Mouse (Mus musculus) C2C12 (cell line): ENCODE data around the gene Slc22a5. TPM values are rescaled to one million over a fixed set of nuclear protein-coding genes. Genes with fewer than 3 reads are reported as not detected.
A peak's percentile ranks its signal among the peaks of the same experiment; 100 is the strongest.

Experiments
- H3K27me3 ChIP-seq: one replicate; pipeline ENCODE4 v1.6.1; 2011; ENCODE audit not compliant: control insufficient read depth, insufficient read depth, insufficient read length
- H3K36me3 ChIP-seq: one replicate; pipeline ENCODE4 v1.6.1; 2011; ENCODE audit not compliant: control insufficient read depth, insufficient read depth
- H3K4me3 ChIP-seq: one replicate; pipeline ENCODE4 v1.5.1; 2011; ENCODE audit warnings: mild to moderate bottlenecking, control low read depth; ENCODE audit not compliant: poor library complexity, insufficient read depth, severe bottlenecking
- H3K79me2 ChIP-seq: one replicate; pipeline ENCODE4 v1.6.1; 2011; ENCODE audit not compliant: control insufficient read depth, insufficient read depth
- H3K79me3 ChIP-seq: one replicate; pipeline ENCODE4 v1.6.1; 2011; ENCODE audit warnings: low read depth, control low read depth
- H3ac ChIP-seq: one replicate; pipeline ENCODE3; 2011; ENCODE audit warnings: low read depth; ENCODE audit not compliant: control insufficient read depth, insufficient read length
- CEBPB ChIP-seq: IDR thresholded peaks from one replicate; pipeline ENCODE4 v1.6.1; 2011; ENCODE audit warnings: low read depth, mild to moderate bottlenecking, control low read depth, moderate library complexity
- CTCF ChIP-seq: IDR thresholded peaks from one replicate; pipeline ENCODE4 v1.5.1; 2011; ENCODE audit not compliant: control insufficient read depth, insufficient read depth, insufficient read length
- FOSL1 ChIP-seq: IDR thresholded peaks from one replicate; pipeline ENCODE4 v1.8.0; 2011; ENCODE audit warnings: mild to moderate bottlenecking, low read length; ENCODE audit not compliant: poor library complexity, insufficient read depth, severe bottlenecking
- MAX ChIP-seq: IDR thresholded peaks from one replicate; pipeline ENCODE4 v1.6.1; 2011; ENCODE audit warnings: mild to moderate bottlenecking, control low read depth
- MYOD1 ChIP-seq: IDR thresholded peaks from one replicate; pipeline ENCODE4 v1.6.1; 2011; ENCODE audit warnings: low read depth; ENCODE audit not compliant: control insufficient read depth, insufficient read length
- MYOG ChIP-seq: IDR thresholded peaks from one replicate; pipeline ENCODE4 v1.6.1; 2011; ENCODE audit not compliant: control insufficient read depth, insufficient read length; ENCODE audit errors: extremely low read depth
- USF1 ChIP-seq: IDR thresholded peaks from one replicate; pipeline ENCODE4 v1.6.1; 2011; ENCODE audit warnings: low read depth, mild to moderate bottlenecking, control low read depth, moderate library complexity
- polyA plus RNA-seq: library from polyadenylated mRNA; unstranded; fragments of >200 nt; fragmentation: generic; extraction: Trizol; gene quantifications from one replicate; pipeline ENCODE4 v1.2.1, GENCODE M21; 2012; ENCODE audit warnings: missing spikeins

Slc22a5 gene
- polyA plus RNA-seq, 1 experiment: 2.9 TPM

GRCm38 (mm10) chr11:53835379-53836010 is 56.0 kb downstream of the Slc22a5 start:
- Histone ChIP-seq H3ac (no peak overlapping the region), H3K79me3 (no peaks in the 10 kb centered on the region), H3K27me3 (no peaks in the 10 kb centered on the region), H3K79me2 (no peaks in the 10 kb centered on the region), H3K36me3 (no peaks in the 10 kb centered on the region), H3K4me3 (no peak overlapping the region)
- TF ChIP-seq FOSL1 (no peak), MAX (no peak), CTCF (no peak), MYOG (no peak), MYOD1 (no peak), USF1 (no peak), CEBPB (no peak)

DNA sequence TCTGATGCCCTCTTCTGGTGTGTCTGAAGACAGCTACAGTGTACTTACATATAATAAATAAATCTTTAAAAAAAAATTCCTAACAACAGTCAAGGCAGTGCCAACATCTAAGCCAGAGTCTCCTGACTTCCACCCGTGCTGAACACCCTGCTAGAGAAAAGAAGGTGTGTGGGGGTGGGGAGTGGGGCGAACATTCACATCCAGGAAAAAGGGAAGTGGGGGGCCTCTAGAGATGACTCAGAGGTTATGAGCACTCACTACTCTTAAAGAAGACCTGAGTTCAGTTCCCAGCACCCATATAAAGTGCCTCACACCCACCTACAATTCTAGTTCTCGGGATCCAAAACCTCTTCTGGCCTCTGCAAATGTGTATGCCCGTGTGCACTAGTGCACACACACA is 66.1 kb downstream of the Slc22a5 start:
- TF ChIP-seq MAX (no peak), CTCF (no peak), MYOG (no peak), CEBPB (no peak), MYOD1 (no peak), USF1 (no peak), FOSL1 (no peak)
- Histone ChIP-seq H3K27me3 (no peaks in the 10 kb centered on the region), H3K79me3 (no peaks in the 10 kb centered on the region), H3K36me3 (no peaks in the 10 kb centered on the region), H3K4me3 (no peak overlapping the region), H3K79me2 (no peaks in the 10 kb centered on the region), H3ac (no peak overlapping the region)

DNA sequence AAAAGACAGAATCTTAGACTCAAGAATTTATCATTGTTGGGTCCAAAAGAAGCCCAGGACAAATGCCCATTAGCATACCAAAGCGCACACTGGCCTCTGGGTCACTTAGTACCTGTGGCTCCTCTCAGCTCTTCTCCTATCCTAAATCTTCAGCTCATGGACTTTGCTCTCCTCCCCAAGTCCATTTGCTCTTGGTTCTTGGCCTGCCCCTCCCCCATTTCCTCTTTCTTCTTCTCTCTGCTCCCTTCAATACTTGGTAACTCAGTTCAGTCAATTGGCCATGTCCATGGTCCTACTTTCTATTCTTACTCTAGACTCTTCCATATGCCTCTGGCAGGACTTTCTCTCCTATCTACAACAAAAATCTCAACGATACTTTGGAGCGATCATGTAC is 69.5 kb downstream of the Slc22a5 start:
- no peak overlapping the region for H3ac ChIP-seq
- H3K79me3 ChIP-seq: no peaks in the 10 kb centered on the region
- H3K4me3 ChIP-seq: no peak overlapping the region
- H3K36me3 ChIP-seq: no peaks in the 10 kb centered on the region
- TF ChIP-seq FOSL1: no peak
- no peak for TF ChIP-seq MAX
- no peak for TF ChIP-seq CTCF
- TF ChIP-seq MYOD1: no peak
- TF ChIP-seq MYOG: no peak
- TF ChIP-seq USF1: no peak
- TF ChIP-seq CEBPB: no peak
- no peaks in the 10 kb centered on the region for H3K79me2 ChIP-seq
- no peaks in the 10 kb centered on the region for H3K27me3 ChIP-seq

DNA sequence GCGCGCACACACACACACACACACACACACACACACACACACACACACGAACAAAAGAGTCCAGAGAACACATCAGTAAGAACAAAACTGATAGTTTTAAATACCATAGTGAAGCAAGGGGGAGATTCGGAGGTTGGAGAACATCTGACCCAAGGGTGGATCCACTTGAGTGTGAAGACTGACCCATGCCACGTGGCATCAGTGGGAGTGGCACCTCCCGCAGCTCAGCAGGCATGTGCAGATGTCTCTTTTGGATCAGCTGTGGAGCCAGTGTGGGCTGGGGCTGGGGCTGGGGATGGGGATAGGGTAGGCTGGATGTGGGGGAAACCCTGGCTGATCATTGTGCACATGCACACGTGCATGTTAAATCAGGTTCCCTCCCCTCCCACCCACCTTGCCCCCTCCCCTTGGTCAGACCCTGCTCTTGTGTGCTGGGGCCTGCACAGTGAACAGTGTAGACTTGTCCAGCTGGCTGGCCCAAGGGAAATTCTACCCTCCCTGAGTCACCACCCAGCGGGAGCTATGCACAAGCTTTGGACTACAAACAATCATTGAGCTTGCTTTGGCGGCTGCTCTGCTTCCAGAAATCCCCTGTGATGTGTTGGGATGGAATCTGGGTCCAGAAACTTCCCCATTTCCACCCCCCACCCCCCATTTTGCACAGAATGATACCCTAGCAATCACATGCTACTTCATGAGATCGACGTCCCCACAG is 70.1 kb downstream of the Slc22a5 start:
- no peaks in the 10 kb centered on the region for H3K36me3 ChIP-seq

GRCm38 (mm10) chr11:53820516-53821170 is 70.8 kb downstream of the Slc22a5 start:
- H3K79me3 ChIP-seq: no peaks in the 10 kb centered on the region
- TF ChIP-seq MYOD1 (no peak), CTCF (no peak), MYOG (no peak), USF1 (no peak), MAX (no peak), FOSL1 (no peak), CEBPB (no peak)
- H3K27me3 ChIP-seq: no peaks in the 10 kb centered on the region
- H3K4me3 ChIP-seq: no peak overlapping the region
- H3ac ChIP-seq: no peak overlapping the region
- no peaks in the 10 kb centered on the region for H3K36me3 ChIP-seq
- H3K79me2 ChIP-seq: no peaks in the 10 kb centered on the region

More for the DNA sequence above, 70.1 kb downstream of the Slc22a5 start:
- H3K27me3 ChIP-seq: no peaks in the 10 kb centered on the region
- TF ChIP-seq CEBPB (no peak), USF1 (peak; percentile 21)
- H3K4me3 ChIP-seq: no peak overlapping the region
- no peak overlapping the region for H3ac ChIP-seq
- no peaks in the 10 kb centered on the region for H3K79me3 ChIP-seq
- H3K79me2 ChIP-seq: no peaks in the 10 kb centered on the region
